Mouse (Mus musculus) kidney, adult 2 months (tissue): ENCODE data around the gene Slc25a34. TPM values are rescaled to one million over a fixed set of nuclear protein-coding genes. Genes with fewer than 3 reads are reported as not detected.

Source experiments
- DNase-seq: peaks from one replicate; pipeline ENCODE4 v3.0.0; 2021
- H3K27ac ChIP-seq: fragments of 200-500 bp; 2 replicates; pipeline ENCODE4 v1.5.1; 2012; ENCODE audit warnings: low read depth, low read length, control low read depth, inconsistent platforms; ENCODE audit not compliant: insufficient read depth
- H3K27me3 ChIP-seq: fragments of 200-500 bp; replicated peaks from 2 replicates; pipeline ENCODE4 v1.6.1; 2012; ENCODE audit warnings: mild to moderate bottlenecking, moderate library complexity, low read length, inconsistent platforms; ENCODE audit not compliant: control insufficient read depth, insufficient read depth
- H3K36me3 ChIP-seq: fragments of 200-500 bp; 2 replicates; pipeline ENCODE4 v1.6.1; 2012; ENCODE audit warnings: mild to moderate bottlenecking, moderate library complexity, low read length, inconsistent platforms; ENCODE audit not compliant: control insufficient read depth, insufficient read depth
- H3K4me1 ChIP-seq: fragments of 200-500 bp; 2 replicates; pipeline ENCODE4 v1.6.1; 2011; ENCODE audit warnings: low read length; ENCODE audit not compliant: control insufficient read depth, insufficient read depth
- H3K4me3 ChIP-seq: fragments of 200-500 bp; 2 replicates; pipeline ENCODE4 v1.5.1; 2011; ENCODE audit warnings: mild to moderate bottlenecking, low read depth, low read length, control low read depth; ENCODE audit not compliant: insufficient read depth
- CTCF ChIP-seq: fragments of 200-500 bp; conservative IDR thresholded peaks from 2 replicates; pipeline ENCODE4 v1.5.1; 2011; ENCODE audit warnings: low read depth, mild to moderate bottlenecking, control low read depth, low read length, moderate library complexity, mixed read lengths; ENCODE audit not compliant: insufficient read depth, insufficient read length
- POLR2A ChIP-seq: fragments of 200-500 bp; IDR thresholded peaks from one replicate; pipeline ENCODE4 v1.6.1; 2011; ENCODE audit warnings: low read depth, low read length, control low read depth
- WGBS: fragments of 180-500 bp; shearing (Covaris S2); methylation state at CpG from one replicate; pipeline ENCODE4 v1.1.7; 2018; 5-methylcytosine and 5-hydroxymethylcytosine counted together
- polyA plus RNA-seq: library from polyadenylated mRNA; depleted of rRNA; stranded (reverse); fragments of >200 nt; gene quantifications from 2 replicates; pipeline ENCODE4 v1.2.3, GENCODE M21; 2012

Slc25a34 gene
- polyA plus RNA-seq, 1 experiment: 30.1 TPM

- Histone ChIP-seq H3K4me3 (no peak overlapping the region), H3K4me1 (peaks cover 3% of the 10 kb centered on the region; the same call in 1 of the 2 replicates), H3K27ac (peak overlapping the region; percentile 49; the same call in 1 of the 2 replicates), H3K27me3 (no peaks in the 10 kb centered on the region), H3K36me3 (peaks cover 6% of the 10 kb centered on the region; the same call in 1 of the 2 replicates)
- 59% methylated on average over 5 of the region's 5 CpGs for WGBS
- DNase-seq: peak; percentile 91
- TF ChIP-seq CTCF (no peak), POLR2A (no peak)
These were observed 13.1 kb upstream of the Slc25a34 start for GRCm38 (mm10) chr4:141636693-141637092.

- Histone ChIP-seq H3K27me3 (no peaks in the 10 kb centered on the region), H3K27ac (peak overlapping the region; percentile 31; the same call in 1 of the 2 replicates), H3K36me3 (peaks cover 13% of the 10 kb centered on the region), H3K4me1 (peaks cover 3% of the 10 kb centered on the region; the same call in 1 of the 2 replicates), H3K4me3 (no peak overlapping the region)
- WGBS: 85% methylated on average over 9 of the region's 9 CpGs
- DNase-seq: no peak
- no peak for TF ChIP-seq POLR2A
- no peak for TF ChIP-seq CTCF
These were observed 12.4 kb upstream of the Slc25a34 start for GRCm38 (mm10) chr4:141635991-141636390.

GRCm38 (mm10) chr4:141632111-141632873 lies 8.7 kb upstream of the Slc25a34 start:
- DNase-seq: no peak
- Histone ChIP-seq H3K27ac (no peak overlapping the region), H3K4me3 (no peak overlapping the region), H3K36me3 (peaks cover 13% of the 10 kb centered on the region), H3K27me3 (no peaks in the 10 kb centered on the region), H3K4me1 (no peaks in the 10 kb centered on the region; the same call in 1 of the 2 replicates)
- 78% methylated on average over 21 of the region's 21 CpGs for WGBS
- no peak for TF ChIP-seq CTCF
- TF ChIP-seq POLR2A: no peak

- H3K36me3 ChIP-seq: peaks cover 13% of the 10 kb centered on the region
These were observed 7.6 kb upstream of the Slc25a34 start for GRCm38 (mm10) chr4:141631250-141631649.

GRCm38 (mm10) chr4:141630021-141630420 lies 6.4 kb upstream of the Slc25a34 start:
- Histone ChIP-seq H3K4me1 (no peaks in the 10 kb centered on the region), H3K27me3 (no peaks in the 10 kb centered on the region), H3K4me3 (no peak overlapping the region), H3K27ac (no peak overlapping the region), H3K36me3 (peaks cover 13% of the 10 kb centered on the region)
- no peak for DNase-seq
- WGBS: 91% methylated on average over 11 of the region's 11 CpGs
- TF ChIP-seq CTCF (no peak), POLR2A (no peak)

More at GRCm38 (mm10) chr4:141631250-141631649, 7.6 kb upstream of the Slc25a34 start:
- H3K27ac ChIP-seq: no peak overlapping the region
- 93% methylated on average over 20 of the region's 20 CpGs for WGBS
- no peaks in the 10 kb centered on the region for H3K4me1 ChIP-seq
- no peak for TF ChIP-seq POLR2A
- TF ChIP-seq CTCF: no peak
- no peaks in the 10 kb centered on the region for H3K27me3 ChIP-seq
- H3K4me3 ChIP-seq: no peak overlapping the region
- no peak for DNase-seq

- H3K36me3 ChIP-seq: peaks cover 11% of the 10 kb centered on the region
- WGBS: 84% methylated on average over 14 of the region's 14 CpGs
- TF ChIP-seq CTCF (no peak), POLR2A (no peak)
These were observed 5.0 kb upstream of the Slc25a34 start for GRCm38 (mm10) chr4:141628661-141629060.

GRCm38 (mm10) chr4:141627502-141627901 lies 3.9 kb upstream of the Slc25a34 start:
- WGBS: 80% methylated on average over 5 of the region's 5 CpGs
- no peak overlapping the region for H3K27ac ChIP-seq
- TF ChIP-seq CTCF (no peak), POLR2A (no peak)

More at GRCm38 (mm10) chr4:141628661-141629060, 5.0 kb upstream of the Slc25a34 start:
- Histone ChIP-seq H3K27me3 (no peaks in the 10 kb centered on the region), H3K4me3 (no peak overlapping the region), H3K4me1 (peaks cover 7% of the 10 kb centered on the region), H3K27ac (no peak overlapping the region)
- no peak for DNase-seq

More at GRCm38 (mm10) chr4:141627502-141627901, 3.9 kb upstream of the Slc25a34 start:
- Histone ChIP-seq H3K27me3 (no peaks in the 10 kb centered on the region), H3K4me1 (peaks cover 10% of the 10 kb centered on the region), H3K36me3 (peaks cover 11% of the 10 kb centered on the region), H3K4me3 (no peak overlapping the region)
- DNase-seq: no peak
